ENCODE assay signal across 8 mouse cellular contexts in the genomic region with DNA sequence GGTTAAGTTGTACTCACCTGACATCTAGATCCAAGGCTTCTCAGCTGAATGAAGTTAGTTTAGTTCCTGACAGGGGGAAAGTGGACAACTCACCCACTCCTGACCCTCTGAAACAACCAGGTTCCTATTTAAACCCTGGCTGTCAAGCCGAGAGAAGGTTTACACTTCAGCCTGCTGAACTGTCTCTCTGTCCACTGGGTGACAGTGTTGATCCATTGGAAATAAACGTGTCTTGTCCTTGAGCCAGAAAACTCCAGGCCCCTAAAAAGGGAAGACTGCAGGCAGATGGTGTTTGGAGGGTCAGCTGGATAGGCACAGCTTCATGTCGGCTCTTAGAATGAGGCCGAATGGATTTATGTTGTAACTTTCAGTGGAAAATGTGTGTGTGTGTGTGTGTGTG. TPM values are rescaled to one million over a fixed set of nuclear protein-coding genes. Genes with fewer than 3 reads are reported as not detected.
DNase-seq lines count a peak whose midpoint lies in the region; TF ChIP-seq lines count a peak whose summit lies in the region.
"Had no signal": no experiment of that assay in that cellular context is flagged by ENCODE, and none has a peak within 500 bp of the region (broad histone marks: within the 10 kb centered on the region; RNA-seq: fewer than 3 reads in every experiment).

No protein-coding gene starts in this region.

- H3K4me3 ChIP-seq in cortical plate, adult 2 months (ENCODE audit: insufficient read depth, low read length), result no peak overlapping the region
- H3K4me3 ChIP-seq: limb, embryonic 13.5 days had no signal

- peak; percentile 18 to 26 for DNase-seq in left cerebral cortex, postnatal 25 days (ENCODE audit: low spot score in 2 of 2)
- no peak for DNase-seq in left cerebral cortex, postnatal 36 days (ENCODE audit: low spot score in 2 of 2)
- DNase-seq in adrenal gland, adult 8-10 months, result peak; percentile 20
- DNase-seq in kidney, postnatal 10 days, result peak; percentile 57
- peak; percentile 85 for DNase-seq in retina, postnatal 1 day
- DNase-seq in urinary bladder, postnatal 10 days (ENCODE audit: low spot score), result no peak

- H3K27ac ChIP-seq in cortical plate, adult 2 months (ENCODE audit: insufficient read depth, low read length), result no peak overlapping the region
- H3K27ac ChIP-seq: limb, embryonic 13.5 days had no signal

- no peak for TF ChIP-seq POLR2A in cortical plate, adult 2 months (IDR thresholded peaks at IDR 0.05; ENCODE audit: extremely low read depth, insufficient read depth, low read length)

- TF ChIP-seq CTCF in cortical plate, adult 2 months (IDR thresholded peaks at IDR 0.05; ENCODE audit: extremely low read depth, insufficient read depth, low read length), result peak; percentile 50; the same call in 1 of the 2 replicates

- H3K4me1 ChIP-seq in cortical plate, adult 2 months (ENCODE audit: control insufficient read depth, insufficient read depth, low read length), result no peaks in the 10 kb centered on the region

- intact Hi-C loops in left cerebral cortex, postnatal 25 days (cut with DNase I), result loop anchor here (5.0 kb wide), 1 partner anchor 172 kb away; no protein-coding TSS in a partner anchor
- intact Hi-C loops in left cerebral cortex, postnatal 36 days (cut with DNase I), result no loop called here

RNA-seq across cellular contexts. Expression of gene Metap2, which starts 48.5 kb away (rescaled TPM):
- total RNA-seq in left cerebral cortex, postnatal 25 days (2021), result 100 to 1,000 TPM; 112 to 125 TPM
- 100 to 1,000 TPM; 102 to 118 TPM for total RNA-seq in left cerebral cortex, postnatal 36 days (2021)
- total RNA-seq in adrenal gland, adult 8-10 months (2022), result 100 to 1,000 TPM; 159 to 224 (median 194) TPM
- 100 and 106 TPM in 2 replicates for polyA plus RNA-seq in cortical plate, adult 2 months (2012; rRNA removed)

Comparison
In these comparisons a context has a peak if more than half of its experiments do, and no peak if none do; other contexts are left out.
1. DNase-seq: peak in left cerebral cortex, postnatal 25 days (2 of 2), adrenal gland, adult 8-10 months (single experiment), kidney, postnatal 10 days (single experiment) and retina, postnatal 1 day (single experiment); none in left cerebral cortex, postnatal 36 days (0 of 2) and urinary bladder, postnatal 10 days (single experiment).